Mouse (Mus musculus): Measurements from ENCODE around the gene Tmem170.

DNA sequence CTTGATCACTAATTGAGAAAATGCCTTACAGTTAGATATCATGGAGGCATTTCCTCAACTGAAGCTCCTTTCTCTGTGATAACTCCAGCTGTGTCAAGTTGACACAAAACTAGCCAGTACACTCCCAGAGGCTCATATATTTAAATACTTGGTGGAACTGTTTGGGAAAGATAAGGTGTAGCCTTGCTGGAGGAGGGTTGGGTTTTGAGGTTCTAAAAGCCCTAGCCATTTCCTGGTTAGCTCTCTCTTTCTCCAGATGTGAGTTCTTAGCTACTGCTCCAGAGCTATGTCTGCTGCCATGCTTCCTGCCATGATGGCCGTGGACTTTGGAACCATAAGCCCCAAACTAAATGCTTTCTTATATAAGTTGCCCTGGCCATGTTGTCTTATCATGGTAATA, 10.9 kb upstream of the Tmem170 start:
- TF ChIP-seq EP300 (optimal IDR thresholded peaks at IDR 0.05) (no peak), CTCF (IDR thresholded peaks at IDR 0.05; ENCODE audit: low read depth) (no peak)

All from stomach, postnatal 0 days (tissue).